Mouse (Mus musculus) gastrocnemius, postnatal 10 days (tissue): ENCODE data around the gene Srsf6. TPM values are rescaled to one million over a fixed set of nuclear protein-coding genes. Genes with fewer than 3 reads are reported as not detected.

ENCODE experiments used
- DNase-seq: peaks from one replicate; pipeline ENCODE4 v3.0.0; 2021; ENCODE audit warnings: mixed read lengths
- total RNA-seq, 2 experiments: library from RNA; stranded (reverse); gene quantifications; 2 replicates each; pipeline ENCODE4 v1.2.3; 2021

The Srsf6 gene
- total RNA-seq, 2 experiments from 2014 or later, result 73.5 to 96.2 TPM

DNA sequence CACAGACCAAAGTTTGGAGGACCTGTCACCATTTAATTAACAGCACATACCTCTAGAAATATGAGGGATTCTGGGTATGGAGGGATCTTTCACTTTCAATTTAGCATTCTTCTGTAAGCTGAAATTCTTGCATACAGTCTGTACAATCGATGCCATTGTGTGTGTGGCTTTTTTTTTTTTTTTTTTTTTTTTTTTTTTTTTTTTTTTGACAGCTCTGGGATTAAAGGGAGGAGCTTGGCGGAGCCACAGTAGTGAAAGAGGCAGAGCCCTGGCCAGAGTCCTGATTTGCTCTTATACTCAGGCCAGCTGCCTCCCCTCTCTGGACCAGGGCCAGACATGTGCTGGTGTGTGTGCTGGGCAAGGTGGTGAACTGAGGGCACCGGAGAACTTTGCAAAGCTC is 54.6 kb downstream of the Srsf6 start:
- DNase-seq, result peak; percentile 52

Other genes with a start within 250 kb of the Srsf6 start
- gene L3mbtl1, start 11.9 kb downstream of the Srsf6 start, total RNA-seq, result under 1 TPM; 0.33 to 0.45 TPM
- gene Sgk2, start 55.8 kb downstream of the Srsf6 start, total RNA-seq, result not detected
- gene Ift52, start 85.8 kb downstream of the Srsf6 start, total RNA-seq, result 10 to 100 TPM; 15.7 to 18.1 TPM
- 1 to 10 TPM; 4.5 to 4.9 TPM for gene Mybl2, start 123.2 kb downstream of the Srsf6 start, total RNA-seq
- gene Gtsf1l, start 156.3 kb downstream of the Srsf6 start, total RNA-seq, result not detected